Mouse (Mus musculus) intestine, postnatal 0 days (tissue): Measurements from ENCODE around the gene Prkd2. TPM values are rescaled to one million over a fixed set of nuclear protein-coding genes. Genes with fewer than 3 reads are reported as not detected.

Experiments
- ATAC-seq: fragments of 200-750 bp; cut with Nextera tagmentation; 2 replicates; pipeline ENCODE4 v1.8.0; 2017; ENCODE audit warnings: mild to moderate bottlenecking, moderate TSS enrichment, moderate library complexity
- H3K27ac ChIP-seq: fragments of 300-500 bp; sonication (generic); 2 replicates; pipeline ENCODE4 v1.5.1; 2014; ENCODE audit warnings: mild to moderate bottlenecking, low read depth, low read length, moderate library complexity
- H3K27me3 ChIP-seq: fragments of 300-500 bp; sonication (generic); replicated peaks from 2 replicates; pipeline ENCODE4 v1.6.1; 2014; ENCODE audit warnings: low read length, mixed read lengths; ENCODE audit not compliant: control insufficient read depth, insufficient read depth
- H3K36me3 ChIP-seq: fragments of 300-500 bp; sonication (generic); 2 replicates; pipeline ENCODE4 v1.6.1; 2014; ENCODE audit warnings: mild to moderate bottlenecking, moderate library complexity; ENCODE audit not compliant: control insufficient read depth, insufficient read depth
- H3K4me1 ChIP-seq: fragments of 300-500 bp; sonication (generic); replicated peaks from 2 replicates; pipeline ENCODE4 v1.6.1; 2014; ENCODE audit warnings: antibody characterized with exemption, low read length, mixed read lengths; ENCODE audit not compliant: control insufficient read depth, insufficient read depth
- H3K4me2 ChIP-seq: fragments of 300-500 bp; sonication (generic); replicated peaks from 2 replicates; pipeline ENCODE4 v1.6.1; 2014; ENCODE audit warnings: low read depth, mild to moderate bottlenecking, moderate library complexity
- H3K4me3 ChIP-seq: fragments of 300-500 bp; sonication (generic); 2 replicates; pipeline ENCODE4 v1.5.1; 2014; ENCODE audit warnings: low read depth, low read length
- H3K9ac ChIP-seq: fragments of 300-500 bp; sonication (generic); 2 replicates; pipeline ENCODE4 v1.6.1; 2014; ENCODE audit warnings: mild to moderate bottlenecking, low read depth, low read length
- H3K9me3 ChIP-seq: fragments of 300-500 bp; sonication (generic); 2 replicates; pipeline ENCODE4 v1.6.1; 2016; ENCODE audit warnings: mixed run types; ENCODE audit not compliant: control insufficient read depth
- CTCF ChIP-seq: sonication (generic); IDR thresholded peaks from 2 replicates; pipeline ENCODE4 v1.5.1; 2016; ENCODE audit warnings: low read depth, mild to moderate bottlenecking, control low read depth, antibody characterized with exemption, moderate library complexity
- WGBS: fragments of 180-500 bp; shearing (Covaris S2); extraction: QIAGEN DNeasy Blood & Tissue Kit; methylation state at CpG from one replicate; pipeline ENCODE4 v1.1.7; 2014; 5-methylcytosine and 5-hydroxymethylcytosine counted together
- polyA plus RNA-seq: library from polyadenylated mRNA; unstranded; fragments of >200 nt; fragmentation: Nextera tagmentation; extraction: Ambion mirVana; gene quantifications from 2 replicates; pipeline ENCODE4 v1.2.1, GENCODE M21; 2015

Gene Prkd2
- polyA plus RNA-seq, 1 experiment from 2014 or later = 9.2 TPM

DNA sequence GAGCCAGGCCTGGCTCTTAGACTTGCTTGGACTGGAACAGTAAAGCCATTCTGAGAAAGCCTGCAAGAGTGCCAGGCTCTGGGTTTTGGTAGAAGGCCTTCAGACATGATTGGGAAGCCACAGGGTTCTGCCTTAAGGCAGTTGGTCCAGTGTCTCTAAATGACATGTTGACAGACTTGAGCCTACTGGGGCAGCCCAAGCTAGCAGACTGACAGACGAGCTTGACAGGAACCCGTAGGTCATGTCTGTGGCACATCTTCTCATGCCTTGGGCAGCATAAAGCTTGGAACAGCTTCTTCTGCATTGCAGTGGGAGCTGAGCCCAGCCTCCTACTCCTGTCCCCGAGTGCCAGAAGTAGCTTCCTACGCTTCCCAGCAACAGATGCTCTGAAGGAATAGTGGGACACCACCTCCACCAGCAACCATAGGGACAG is 21.0 kb upstream of the Prkd2 start:
- no peak for TF ChIP-seq CTCF
- no peak overlapping the region for H3K4me3 ChIP-seq
- no peaks in the 10 kb centered on the region for H3K9me3 ChIP-seq
- no peak for ATAC-seq
- H3K27ac ChIP-seq = no peak overlapping the region
- no peak overlapping the region for H3K9ac ChIP-seq
- peaks cover 34% of the 10 kb centered on the region for H3K36me3 ChIP-seq
- H3K27me3 ChIP-seq = no peaks in the 10 kb centered on the region
- peaks cover 22% of the 10 kb centered on the region for H3K4me1 ChIP-seq
- no peak overlapping the region for H3K4me2 ChIP-seq
- WGBS = 63% methylated on average over 4 of the region's 4 CpGs

- H3K4me2 ChIP-seq = no peak overlapping the region
- peaks cover 52% of the 10 kb centered on the region for H3K36me3 ChIP-seq
- H3K4me3 ChIP-seq = no peak overlapping the region
- H3K27me3 ChIP-seq = no peaks in the 10 kb centered on the region
- no peaks in the 10 kb centered on the region for H3K9me3 ChIP-seq
- ATAC-seq = no peak
- no peak for TF ChIP-seq CTCF
- no peak overlapping the region for H3K9ac ChIP-seq
- H3K27ac ChIP-seq = no peak overlapping the region
- H3K4me1 ChIP-seq = peaks cover 7% of the 10 kb centered on the region; the same call in 1 of the 2 replicates
- 77% methylated on average over 5 of the region's 5 CpGs for WGBS
These were observed 19.0 kb upstream of the Prkd2 start for GRCm38 (mm10) chr7:16823734-16824133.

DNA sequence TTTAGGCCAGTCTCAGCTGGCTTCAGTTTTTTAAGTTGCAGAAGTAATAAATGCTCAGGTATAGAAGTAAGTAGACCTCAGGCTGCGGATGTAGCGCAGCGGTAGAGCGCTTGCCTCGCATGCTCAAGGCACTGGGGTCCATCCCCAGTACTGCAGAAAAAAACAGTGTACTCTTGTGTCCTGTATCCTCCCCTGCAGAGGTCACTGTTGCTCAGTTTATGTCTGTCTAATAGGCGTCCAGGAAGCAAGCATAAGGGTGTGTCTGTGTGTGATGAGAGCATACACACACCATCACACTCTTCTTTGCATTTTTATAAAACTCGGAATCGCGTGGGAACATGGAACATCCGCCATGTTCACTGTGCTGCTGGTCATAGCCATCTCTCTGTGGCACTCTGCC is 16.9 kb upstream of the Prkd2 start:
- H3K9me3 ChIP-seq = no peaks in the 10 kb centered on the region
- 75% methylated on average over 10 of the region's 10 CpGs for WGBS
- peaks cover 72% of the 10 kb centered on the region for H3K36me3 ChIP-seq
- no peaks in the 10 kb centered on the region for H3K27me3 ChIP-seq
- H3K4me3 ChIP-seq = no peak overlapping the region
- H3K4me2 ChIP-seq = no peak overlapping the region
- no peak overlapping the region for H3K9ac ChIP-seq
- H3K4me1 ChIP-seq = no peaks in the 10 kb centered on the region
- peak; percentile 66 for TF ChIP-seq CTCF
- H3K27ac ChIP-seq = no peak overlapping the region
- no peak for ATAC-seq

- H3K9ac ChIP-seq = no peak overlapping the region
- no peak overlapping the region for H3K4me2 ChIP-seq
- no peak overlapping the region for H3K4me3 ChIP-seq
- H3K27me3 ChIP-seq = no peaks in the 10 kb centered on the region
- no peaks in the 10 kb centered on the region for H3K4me1 ChIP-seq
- ATAC-seq = no peak
- TF ChIP-seq CTCF = no peak
- H3K27ac ChIP-seq = no peak overlapping the region
- WGBS = 84% methylated on average over 5 of the region's 5 CpGs
- peaks cover 80% of the 10 kb centered on the region for H3K36me3 ChIP-seq
- H3K9me3 ChIP-seq = no peaks in the 10 kb centered on the region
These were observed 16.1 kb upstream of the Prkd2 start for GRCm38 (mm10) chr7:16826571-16826970.

DNA sequence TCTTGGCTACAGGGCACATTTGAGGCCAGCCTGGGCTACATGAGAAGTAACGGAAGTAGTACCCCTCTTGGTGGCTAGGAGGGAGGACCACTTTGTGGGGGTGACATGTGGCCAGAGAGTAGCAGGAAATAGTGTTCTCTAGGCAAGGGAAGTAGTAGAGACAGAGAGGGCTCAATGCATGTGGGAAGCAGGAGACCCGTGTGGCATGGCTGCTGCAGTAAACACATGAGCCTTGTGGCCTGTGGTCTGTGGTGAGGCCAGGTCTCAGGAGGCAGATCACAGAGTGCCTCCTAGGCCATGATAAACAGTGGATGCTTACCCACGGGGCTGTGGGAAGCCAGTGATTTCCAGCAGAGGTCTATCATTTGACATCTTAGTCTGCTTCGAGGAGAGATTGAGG is 15.4 kb upstream of the Prkd2 start:
- no peak for TF ChIP-seq CTCF
- Histone ChIP-seq H3K4me2 (no peak overlapping the region), H3K9ac (no peak overlapping the region), H3K27ac (no peak overlapping the region), H3K4me3 (no peak overlapping the region), H3K9me3 (no peaks in the 10 kb centered on the region), H3K27me3 (no peaks in the 10 kb centered on the region), H3K4me1 (no peaks in the 10 kb centered on the region), H3K36me3 (peaks cover 86% of the 10 kb centered on the region)
- whole genome bisulfite sequencing = 64% methylated on average over 4 of the region's 4 CpGs
- ATAC-seq = no peak

- Histone ChIP-seq H3K4me2 (no peak overlapping the region), H3K27me3 (no peaks in the 10 kb centered on the region), H3K9me3 (no peaks in the 10 kb centered on the region), H3K4me3 (no peak overlapping the region), H3K9ac (no peak overlapping the region), H3K36me3 (peaks cover 91% of the 10 kb centered on the region), H3K4me1 (no peaks in the 10 kb centered on the region), H3K27ac (no peak overlapping the region)
- ATAC-seq = no peak
- WGBS = 82% methylated on average over 9 of the region's 9 CpGs
- no peak for TF ChIP-seq CTCF
These were observed 12.3 kb upstream of the Prkd2 start for GRCm38 (mm10) chr7:16830449-16830848.
